Mouse (Mus musculus) stomach, postnatal 0 days (tissue): ENCODE results near the gene Tubgcp2.

Experiments
- CTCF ChIP-seq: IDR thresholded peaks from 2 replicates; pipeline ENCODE4 v1.5.1; 2016; ENCODE audit warnings: antibody characterized with exemption, low read depth, mild to moderate bottlenecking, moderate library complexity
- EP300 ChIP-seq: optimal IDR thresholded peaks from 2 replicates; pipeline ENCODE3; 2016; ENCODE audit warnings: antibody characterized with exemption

- peak; percentile 87 for TF ChIP-seq CTCF
- TF ChIP-seq EP300, result no peak
Measured at GRCm38 (mm10) chr7:139969348-139970130, 66.9 kb downstream of the Tubgcp2 start.
